Mouse (Mus musculus) thymus, postnatal 10 days (tissue): ENCODE measurements around the gene Thsd7a.

Experiments
- DNase-seq, 2 experiments: peaks; one replicate each; pipeline ENCODE4 v3.0.0; 2021; ENCODE audit warnings: low spot score in 2 of 2

Gene Thsd7a

GRCm38 (mm10) chr6:12503867-12504266 is 245.3 kb downstream of the Thsd7a start:
- no peak for DNase-seq

GRCm38 (mm10) chr6:12500888-12501287 is 248.3 kb downstream of the Thsd7a start:
- no peak for DNase-seq

- no peak for DNase-seq
Measured at GRCm38 (mm10) chr6:12499866-12500265, 249.3 kb downstream of the Thsd7a start.

DNA sequence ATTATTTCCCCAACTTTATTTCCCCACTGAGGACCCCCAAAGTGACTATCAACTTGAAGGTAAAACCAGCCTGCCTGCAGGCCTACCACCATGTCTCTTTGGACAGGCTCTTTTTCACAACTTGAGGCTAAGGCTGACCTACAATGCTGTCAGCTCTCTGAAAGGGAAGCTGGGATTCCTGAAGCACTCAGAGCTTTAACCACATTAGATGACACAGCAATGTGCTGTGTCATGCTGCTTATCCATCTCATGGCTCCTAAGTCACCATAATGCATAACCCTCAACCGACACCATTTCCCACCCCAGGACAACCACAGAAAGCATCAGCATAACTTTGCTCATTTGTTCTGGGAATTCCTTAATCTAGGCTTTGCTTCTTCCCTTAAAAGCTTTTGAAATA is 255.6 kb downstream of the Thsd7a start:
- DNase-seq: no peak

GRCm38 (mm10) chr6:12488882-12489281 is 260.3 kb downstream of the Thsd7a start:
- no peak for DNase-seq

DNA sequence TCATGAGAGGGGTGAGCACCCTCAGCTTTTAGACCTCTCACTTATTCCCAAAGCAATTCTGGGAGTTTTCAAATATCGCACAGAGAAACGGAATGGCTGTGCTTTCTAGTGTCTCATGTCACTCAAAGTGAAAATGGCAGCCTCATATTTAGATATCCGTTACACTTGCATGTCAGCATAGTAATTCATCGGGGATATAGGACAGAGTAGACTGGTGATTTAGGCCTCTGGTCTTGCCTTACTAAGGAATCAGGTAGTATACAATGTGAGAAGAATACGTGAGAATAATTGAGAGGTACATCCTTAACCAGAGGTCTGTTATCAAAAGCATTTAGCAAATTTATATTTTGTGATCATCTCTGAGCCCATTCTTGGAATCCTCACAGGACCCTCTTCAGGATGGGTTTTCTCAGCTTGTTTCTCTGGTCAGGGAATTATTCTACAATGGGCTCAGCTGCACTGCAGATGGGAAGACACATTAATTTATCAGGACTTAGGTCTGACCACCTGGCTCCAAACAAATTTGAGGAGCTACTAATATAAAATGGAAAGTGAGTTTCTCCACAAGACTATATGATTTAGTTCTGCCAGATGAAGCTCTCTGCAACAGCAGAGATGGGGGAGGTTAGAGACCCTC is 267.6 kb downstream of the Thsd7a start:
- DNase-seq: no peak

DNA sequence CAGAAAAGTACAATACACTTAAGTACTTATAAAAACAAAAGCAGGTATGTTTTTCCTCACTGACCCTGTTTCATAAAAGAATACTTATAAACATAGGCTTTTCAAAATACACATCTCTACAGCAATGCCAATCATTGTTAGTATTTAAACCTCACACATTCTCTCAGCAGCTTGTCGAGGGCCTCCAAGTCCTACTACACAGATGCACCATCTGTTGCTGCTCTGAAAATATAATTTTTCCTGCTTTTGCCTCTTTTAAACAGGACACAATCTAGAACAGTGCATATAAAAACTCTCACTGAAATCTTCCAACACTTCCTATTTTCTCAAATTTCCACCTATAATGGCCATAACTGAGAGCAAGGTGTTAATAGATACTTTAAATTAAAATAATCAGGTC is 270.9 kb downstream of the Thsd7a start:
- DNase-seq: no peak

- DNase-seq: no peak
Measured at GRCm38 (mm10) chr6:12470935-12471334, 278.3 kb downstream of the Thsd7a start.

- DNase-seq: no peak
Measured at GRCm38 (mm10) chr6:12467339-12468124, 281.7 kb downstream of the Thsd7a start.

- DNase-seq: no peak
Measured at GRCm38 (mm10) chr6:12458841-12459240, 290.4 kb downstream of the Thsd7a start.

DNA sequence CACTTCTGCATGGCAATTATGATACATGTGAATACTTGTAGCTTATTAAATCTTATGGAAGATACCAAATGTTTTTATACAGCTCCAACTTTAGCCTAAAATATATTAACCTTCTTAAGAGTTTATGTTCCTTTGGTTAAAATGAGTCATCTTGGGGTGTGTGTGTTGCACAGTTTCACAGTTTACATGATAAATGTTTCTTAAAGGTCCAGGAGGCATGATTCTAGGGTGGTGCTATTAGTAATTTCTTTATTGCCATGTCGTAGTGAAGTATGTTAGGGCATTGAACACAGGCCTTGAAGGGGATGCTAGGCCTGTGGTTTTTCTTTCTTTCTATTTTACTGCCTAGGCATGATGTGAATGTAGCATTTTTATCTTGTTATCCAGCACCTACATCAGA is 291.8 kb downstream of the Thsd7a start:
- DNase-seq: no peak

- no peak for DNase-seq
Measured at GRCm38 (mm10) chr6:12454876-12455485, 294.2 kb downstream of the Thsd7a start.

DNA sequence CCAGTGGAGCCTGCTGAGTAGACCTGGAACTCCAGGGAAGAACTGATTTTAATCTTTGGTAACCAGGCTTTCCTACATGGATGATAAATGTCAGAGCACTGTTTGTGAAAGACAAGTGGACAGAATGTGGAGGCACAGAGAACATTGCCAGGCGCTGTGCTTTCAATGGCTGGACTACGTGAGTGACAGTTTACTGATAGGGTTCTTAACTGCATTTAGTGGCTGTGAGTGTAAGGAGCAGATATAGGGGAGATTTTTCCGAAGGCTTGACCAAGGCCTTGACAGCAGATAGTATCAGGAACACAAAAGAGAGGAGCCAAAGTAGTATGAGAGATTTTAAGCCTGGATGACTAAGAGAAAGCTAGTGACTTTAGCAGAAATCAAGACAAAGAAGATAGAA is 295.1 kb downstream of the Thsd7a start:
- DNase-seq: no peak

DNA sequence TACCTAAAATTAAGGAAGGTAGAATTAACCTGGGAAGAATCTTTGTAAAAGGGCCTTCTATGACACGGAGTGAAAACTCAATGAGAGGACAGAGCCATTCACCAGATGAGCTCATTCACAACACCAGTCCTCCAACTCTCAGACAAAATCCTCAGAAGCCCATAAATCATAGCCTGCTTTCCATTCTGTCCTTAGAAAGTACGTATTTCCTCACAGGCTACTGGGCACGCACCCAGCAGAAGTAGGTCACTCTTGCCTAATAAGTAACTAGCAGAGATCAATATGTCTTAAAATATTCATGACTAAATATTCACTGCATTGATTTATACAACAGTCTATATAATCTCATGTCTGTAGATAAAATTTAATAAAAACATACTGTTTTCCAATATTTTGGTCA is 300.4 kb downstream of the Thsd7a start:
- DNase-seq: no peak

- DNase-seq: no peak
Measured at GRCm38 (mm10) chr6:12445486-12445885, 303.7 kb downstream of the Thsd7a start.

- no peak for DNase-seq
Measured at GRCm38 (mm10) chr6:12439561-12439960, 309.6 kb downstream of the Thsd7a start.

- no peak for DNase-seq
Measured at GRCm38 (mm10) chr6:12419070-12419469, 330.1 kb downstream of the Thsd7a start.

DNA sequence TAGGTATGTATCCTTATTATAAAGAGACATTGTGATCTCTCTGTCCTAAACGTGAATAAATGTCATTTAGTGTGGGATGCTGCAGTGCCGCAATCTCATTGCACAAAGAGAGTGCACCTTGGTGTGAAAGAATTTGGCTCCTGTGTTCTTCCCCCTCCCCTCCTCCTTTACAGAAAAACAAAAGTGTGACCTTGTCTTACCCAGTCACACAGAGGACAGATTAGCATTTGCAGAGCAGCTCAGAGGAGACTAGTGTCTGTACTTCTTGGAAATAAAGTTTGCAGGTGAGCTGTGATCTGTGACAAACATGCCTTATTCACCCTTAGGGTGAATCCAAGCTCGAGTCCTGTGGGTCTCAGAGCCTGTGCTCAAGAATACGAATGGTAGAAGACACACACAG is 332.2 kb downstream of the Thsd7a start:
- no peak for DNase-seq

- DNase-seq: no peak
Measured at GRCm38 (mm10) chr6:12404441-12404840, 344.8 kb downstream of the Thsd7a start.

GRCm38 (mm10) chr6:12402996-12403395 is 346.2 kb downstream of the Thsd7a start:
- no peak for DNase-seq

GRCm38 (mm10) chr6:12397776-12398522 is 351.3 kb downstream of the Thsd7a start:
- no peak for DNase-seq
